Mouse (Mus musculus): ENCODE data around the gene Lexm. TPM values are rescaled to one million over a fixed set of nuclear protein-coding genes. Genes with fewer than 3 reads are reported as not detected.
A peak's percentile ranks its signal among the peaks of the same experiment; 100 is the strongest.

The Lexm gene
- 0.23 and 0.37 TPM in 2 replicates for polyA plus RNA-seq (2012; rRNA removed)

- DNase-seq (ENCODE audit: low spot score): no peak
Measured at GRCm38 (mm10) chr4:106617056-106617455, at the start of gene Lexm. TSS of gene Lexm (minus strand) at chr4:106617241.

GRCm38 (mm10) chr4:106666546-106666945 lies 49.5 kb upstream of the Lexm start:
- DNase-seq (ENCODE audit: low spot score): no peak

GRCm38 (mm10) chr4:106665673-106666072 lies 48.6 kb upstream of the Lexm start:
- DNase-seq (ENCODE audit: low spot score): no peak

- no peak for DNase-seq (ENCODE audit: low spot score)
Measured at GRCm38 (mm10) chr4:106665269-106665668, 48.2 kb upstream of the Lexm start.

- DNase-seq (ENCODE audit: low spot score): no peak
Measured at GRCm38 (mm10) chr4:106664697-106665096, 47.7 kb upstream of the Lexm start.

GRCm38 (mm10) chr4:106663956-106664470 lies 47.0 kb upstream of the Lexm start:
- DNase-seq (ENCODE audit: low spot score): no peak

GRCm38 (mm10) chr4:106655681-106656080 lies 38.6 kb upstream of the Lexm start:
- no peak for DNase-seq (ENCODE audit: low spot score)

GRCm38 (mm10) chr4:106653051-106653450 lies 36.0 kb upstream of the Lexm start:
- DNase-seq (ENCODE audit: low spot score): no peak

- no peak for DNase-seq (ENCODE audit: low spot score)
Measured at GRCm38 (mm10) chr4:106652546-106652945, 35.5 kb upstream of the Lexm start.

GRCm38 (mm10) chr4:106650833-106651527 lies 33.9 kb upstream of the Lexm start, which contains the start of gene Pars2:
TSS of gene Pars2 (plus strand) at chr4:106651069.
- DNase-seq (ENCODE audit: low spot score): peak; percentile 85

GRCm38 (mm10) chr4:106647137-106647536 lies 30.1 kb upstream of the Lexm start:
- DNase-seq (ENCODE audit: low spot score): no peak

- DNase-seq (ENCODE audit: low spot score): no peak
Measured at GRCm38 (mm10) chr4:106645797-106646196, 28.8 kb upstream of the Lexm start.

GRCm38 (mm10) chr4:106644218-106644610 lies 27.2 kb upstream of the Lexm start:
- no peak for DNase-seq (ENCODE audit: low spot score)

- DNase-seq (ENCODE audit: low spot score): no peak
Measured at GRCm38 (mm10) chr4:106643483-106644217, 26.6 kb upstream of the Lexm start.

- no peak for DNase-seq (ENCODE audit: low spot score)
Measured at GRCm38 (mm10) chr4:106634086-106634479, 17.0 kb upstream of the Lexm start.

GRCm38 (mm10) chr4:106633281-106634085 lies 16.4 kb upstream of the Lexm start:
- DNase-seq (ENCODE audit: low spot score): no peak

GRCm38 (mm10) chr4:106632313-106632712 lies 15.3 kb upstream of the Lexm start:
- no peak for DNase-seq (ENCODE audit: low spot score)

- no peak for DNase-seq (ENCODE audit: low spot score)
Measured at GRCm38 (mm10) chr4:106630333-106631220, 13.5 kb upstream of the Lexm start.

- no peak for DNase-seq (ENCODE audit: low spot score)
Measured at GRCm38 (mm10) chr4:106629374-106629773, 12.3 kb upstream of the Lexm start.

GRCm38 (mm10) chr4:106628650-106629360 lies 11.8 kb upstream of the Lexm start:
- DNase-seq (ENCODE audit: low spot score): no peak

Measured in urinary bladder, adult 2 months (tissue).